Mouse (Mus musculus): ENCODE data around the gene Nmrk2. TPM values are rescaled to one million over a fixed set of nuclear protein-coding genes. Genes with fewer than 3 reads are reported as not detected.

Nmrk2 gene
- polyA plus RNA-seq (2015; fragmentation: Nextera tagmentation; extraction: Ambion mirVana), result 0.19 TPM in 1 of 2 replicates, not detected in the other

GRCm38 (mm10) chr10:81201807-81202758 lies at the start of gene Nmrk2:
TSS of gene Nmrk2 (minus strand) at chr10:81202051.
- Histone ChIP-seq H3K36me3 (ENCODE audit: control insufficient read depth, insufficient read depth, low read length) (peaks cover 11% of the 10 kb centered on the region; the same call in 1 of the 2 replicates), H3K4me2 (ENCODE audit: low read length) (no peak within 1 kb of the TSS), H3K27ac (ENCODE audit: low read length) (no peak within 1 kb of the TSS), H3K9me3 (replicated peaks; ENCODE audit: control insufficient read depth, low read length, poor library complexity, severe bottlenecking) (no peaks in the 10 kb centered on the region), H3K9ac (ENCODE audit: low read depth, low read length) (no peak within 1 kb of the TSS), H3K4me1 (ENCODE audit: control insufficient read depth, insufficient read depth, low read length) (no peaks in the 10 kb centered on the region), H3K4me3 (ENCODE audit: low read depth, low read length) (no peak within 1 kb of the TSS), H3K27me3 (ENCODE audit: control insufficient read depth, insufficient read depth, low read depth, low read length) (no peaks in the 10 kb centered on the region; the same call in 1 of the 2 replicates)
- WGBS, result 56% methylated on average over 13 of the region's 13 CpGs
- no peak for ATAC-seq

DNA sequence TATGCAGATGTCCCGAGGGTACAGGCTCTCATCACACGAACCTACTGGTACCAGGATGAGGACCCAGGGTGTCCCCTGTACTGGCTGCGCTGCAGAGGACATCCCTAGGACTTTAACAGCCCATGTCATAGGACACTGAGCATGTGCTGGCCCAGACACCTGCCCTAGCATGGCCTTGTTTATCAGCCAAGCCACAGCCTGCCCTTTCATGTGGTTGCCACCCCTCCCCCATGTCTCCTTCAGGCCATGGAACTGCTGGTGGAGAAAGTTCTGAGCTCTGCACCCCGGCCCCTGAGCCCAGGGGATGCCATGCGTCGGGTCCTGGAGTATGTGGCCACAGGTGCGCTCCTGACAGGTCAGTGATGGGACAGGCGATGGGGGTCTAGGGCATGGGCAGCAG lies 47.6 kb upstream of the Nmrk2 start:
- Histone ChIP-seq H3K27ac (ENCODE audit: low read length) (no peak overlapping the region), H3K9ac (ENCODE audit: low read depth, low read length) (no peak overlapping the region), H3K36me3 (ENCODE audit: control insufficient read depth, insufficient read depth, low read length) (peaks cover 5% of the 10 kb centered on the region), H3K4me3 (ENCODE audit: low read depth, low read length) (no peak overlapping the region), H3K9me3 (replicated peaks; ENCODE audit: control insufficient read depth, low read length, poor library complexity, severe bottlenecking) (no peaks in the 10 kb centered on the region), H3K4me1 (ENCODE audit: control insufficient read depth, insufficient read depth, low read length) (peaks cover 7% of the 10 kb centered on the region), H3K27me3 (ENCODE audit: control insufficient read depth, insufficient read depth, low read depth, low read length) (peaks cover 8% of the 10 kb centered on the region), H3K4me2 (ENCODE audit: low read length) (no peak overlapping the region)
- WGBS, result 85% methylated on average over 8 of the region's 8 CpGs
- ATAC-seq, result no peak

GRCm38 (mm10) chr10:81247804-81248203 lies 46.0 kb upstream of the Nmrk2 start:
- no peak for ATAC-seq
- Histone ChIP-seq H3K4me1 (ENCODE audit: control insufficient read depth, insufficient read depth, low read length) (peaks cover 4% of the 10 kb centered on the region), H3K4me2 (ENCODE audit: low read length) (no peak overlapping the region), H3K9me3 (replicated peaks; ENCODE audit: control insufficient read depth, low read length, poor library complexity, severe bottlenecking) (no peaks in the 10 kb centered on the region), H3K9ac (ENCODE audit: low read depth, low read length) (no peak overlapping the region), H3K36me3 (ENCODE audit: control insufficient read depth, insufficient read depth, low read length) (peaks cover 6% of the 10 kb centered on the region), H3K27ac (ENCODE audit: low read length) (no peak overlapping the region), H3K4me3 (ENCODE audit: low read depth, low read length) (no peak overlapping the region), H3K27me3 (ENCODE audit: control insufficient read depth, insufficient read depth, low read depth, low read length) (peaks cover 8% of the 10 kb centered on the region)
- 94% methylated on average over 2 of the region's 2 CpGs for WGBS

DNA sequence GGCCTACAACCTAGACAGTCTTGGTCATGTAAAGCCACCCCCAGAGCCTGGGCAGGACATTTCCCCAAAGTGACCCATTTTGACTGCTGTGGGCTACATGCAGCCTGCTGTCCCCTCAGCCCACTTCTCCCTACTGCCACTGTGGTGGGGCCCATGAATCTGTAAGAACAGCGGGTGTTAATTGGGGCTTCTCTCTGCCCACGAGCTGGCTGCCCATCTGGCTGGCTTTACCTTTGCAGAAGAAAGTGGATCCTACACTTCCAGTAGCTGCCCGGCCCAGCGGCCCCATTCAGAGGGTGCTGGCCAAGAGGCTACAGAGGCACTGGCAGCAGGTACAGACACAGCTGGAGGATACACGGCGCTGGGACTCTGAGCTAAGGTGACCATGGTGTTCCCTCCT lies 43.3 kb upstream of the Nmrk2 start:
- 91% methylated on average over 6 of the region's 6 CpGs for WGBS
- H3K36me3 ChIP-seq (ENCODE audit: control insufficient read depth, insufficient read depth, low read length), result peaks cover 8% of the 10 kb centered on the region
- ATAC-seq, result no peak
- H3K4me2 ChIP-seq (ENCODE audit: low read length), result no peak overlapping the region
- H3K4me1 ChIP-seq (ENCODE audit: control insufficient read depth, insufficient read depth, low read length), result no peaks in the 10 kb centered on the region
- peak overlapping the region; percentile 34; the same call in 1 of the 2 replicates for H3K9ac ChIP-seq (ENCODE audit: low read depth, low read length)
- no peak overlapping the region for H3K27ac ChIP-seq (ENCODE audit: low read length)
- H3K9me3 ChIP-seq (replicated peaks; ENCODE audit: control insufficient read depth, low read length, poor library complexity, severe bottlenecking), result no peaks in the 10 kb centered on the region
- 0 out of 2 replicates have a peak, but pooled peaks cover 2% of the 10 kb centered on the region for H3K27me3 ChIP-seq (ENCODE audit: control insufficient read depth, insufficient read depth, low read depth, low read length)
- no peak overlapping the region for H3K4me3 ChIP-seq (ENCODE audit: low read depth, low read length)

GRCm38 (mm10) chr10:81244595-81244994 lies 42.7 kb upstream of the Nmrk2 start:
- 9% methylated on average over 17 of the region's 17 CpGs for WGBS
- Histone ChIP-seq H3K27ac (ENCODE audit: low read length) (no peak overlapping the region), H3K9ac (ENCODE audit: low read depth, low read length) (peak overlapping the region; percentile 34), H3K9me3 (replicated peaks; ENCODE audit: control insufficient read depth, low read length, poor library complexity, severe bottlenecking) (no peaks in the 10 kb centered on the region), H3K27me3 (ENCODE audit: control insufficient read depth, insufficient read depth, low read depth, low read length) (0 out of 2 replicates have a peak, but pooled peaks cover 2% of the 10 kb centered on the region), H3K4me1 (ENCODE audit: control insufficient read depth, insufficient read depth, low read length) (no peaks in the 10 kb centered on the region), H3K36me3 (ENCODE audit: control insufficient read depth, insufficient read depth, low read length) (peaks cover 8% of the 10 kb centered on the region), H3K4me3 (ENCODE audit: low read depth, low read length) (no peak overlapping the region), H3K4me2 (ENCODE audit: low read length) (no peak overlapping the region)
- peak; percentile 66 for ATAC-seq

DNA sequence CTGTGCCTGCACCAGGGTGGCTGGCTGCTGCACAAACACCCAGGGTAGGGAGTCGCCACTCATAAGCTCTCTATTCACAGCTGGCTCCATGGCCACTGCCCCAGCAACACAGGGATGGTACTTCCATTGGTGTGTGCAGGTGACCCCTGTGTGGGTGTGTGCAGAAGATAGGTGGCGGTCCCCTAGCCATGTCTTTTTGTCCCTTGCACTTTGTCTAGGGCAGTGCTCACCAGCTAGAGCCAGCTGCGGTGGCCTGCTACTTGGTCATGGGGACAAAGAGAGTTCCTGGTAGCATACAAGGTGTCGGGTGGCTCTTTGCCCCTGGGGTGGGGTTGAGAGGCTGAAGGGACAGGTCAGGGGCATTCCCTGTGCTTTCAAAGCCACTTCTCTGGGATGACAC lies 42.3 kb upstream of the Nmrk2 start:
- Histone ChIP-seq H3K9me3 (replicated peaks; ENCODE audit: control insufficient read depth, low read length, poor library complexity, severe bottlenecking) (no peaks in the 10 kb centered on the region), H3K4me3 (ENCODE audit: low read depth, low read length) (no peak overlapping the region), H3K27me3 (ENCODE audit: control insufficient read depth, insufficient read depth, low read depth, low read length) (peaks cover 6% of the 10 kb centered on the region; the same call in 1 of the 2 replicates), H3K9ac (ENCODE audit: low read depth, low read length) (0 out of 2 replicates have a peak overlapping the region, but pooled peaks have one; percentile 34), H3K27ac (ENCODE audit: low read length) (no peak overlapping the region), H3K36me3 (ENCODE audit: control insufficient read depth, insufficient read depth, low read length) (peaks cover 8% of the 10 kb centered on the region), H3K4me1 (ENCODE audit: control insufficient read depth, insufficient read depth, low read length) (no peaks in the 10 kb centered on the region), H3K4me2 (ENCODE audit: low read length) (no peak overlapping the region)
- peak; percentile 1; the same call in 1 of the 2 replicates for ATAC-seq
- WGBS, result 75% methylated on average over 4 of the region's 4 CpGs

GRCm38 (mm10) chr10:81242021-81242420 lies 40.2 kb upstream of the Nmrk2 start:
- Histone ChIP-seq H3K27ac (ENCODE audit: low read length) (no peak overlapping the region), H3K4me2 (ENCODE audit: low read length) (no peak overlapping the region), H3K27me3 (ENCODE audit: control insufficient read depth, insufficient read depth, low read depth, low read length) (peaks cover 7% of the 10 kb centered on the region; the same call in 1 of the 2 replicates), H3K36me3 (ENCODE audit: control insufficient read depth, insufficient read depth, low read length) (peaks cover 6% of the 10 kb centered on the region; the same call in 1 of the 2 replicates), H3K9ac (ENCODE audit: low read depth, low read length) (no peak overlapping the region), H3K4me1 (ENCODE audit: control insufficient read depth, insufficient read depth, low read length) (no peaks in the 10 kb centered on the region), H3K9me3 (replicated peaks; ENCODE audit: control insufficient read depth, low read length, poor library complexity, severe bottlenecking) (no peaks in the 10 kb centered on the region), H3K4me3 (ENCODE audit: low read depth, low read length) (no peak overlapping the region)
- 88% methylated on average over 16 of the region's 16 CpGs for WGBS
- no peak for ATAC-seq

GRCm38 (mm10) chr10:81240876-81241275 lies 39.0 kb upstream of the Nmrk2 start:
- H3K9ac ChIP-seq (ENCODE audit: low read depth, low read length), result no peak overlapping the region
- H3K4me2 ChIP-seq (ENCODE audit: low read length), result no peak overlapping the region
- H3K27ac ChIP-seq (ENCODE audit: low read length), result no peak overlapping the region
- peaks cover 3% of the 10 kb centered on the region; the same call in 1 of the 2 replicates for H3K36me3 ChIP-seq (ENCODE audit: control insufficient read depth, insufficient read depth, low read length)
- 22% methylated on average over 13 of the region's 13 CpGs for WGBS
- H3K4me3 ChIP-seq (ENCODE audit: low read depth, low read length), result no peak overlapping the region
- no peaks in the 10 kb centered on the region for H3K4me1 ChIP-seq (ENCODE audit: control insufficient read depth, insufficient read depth, low read length)
- peaks cover 7% of the 10 kb centered on the region; the same call in 1 of the 2 replicates for H3K27me3 ChIP-seq (ENCODE audit: control insufficient read depth, insufficient read depth, low read depth, low read length)
- ATAC-seq, result no peak
- no peaks in the 10 kb centered on the region for H3K9me3 ChIP-seq (replicated peaks; ENCODE audit: control insufficient read depth, low read length, poor library complexity, severe bottlenecking)

GRCm38 (mm10) chr10:81238618-81239017 lies 36.8 kb upstream of the Nmrk2 start:
- Histone ChIP-seq H3K27me3 (ENCODE audit: control insufficient read depth, insufficient read depth, low read depth, low read length) (peaks cover 7% of the 10 kb centered on the region; the same call in 1 of the 2 replicates), H3K9ac (ENCODE audit: low read depth, low read length) (no peak overlapping the region), H3K36me3 (ENCODE audit: control insufficient read depth, insufficient read depth, low read length) (peaks cover 3% of the 10 kb centered on the region; the same call in 1 of the 2 replicates), H3K4me3 (ENCODE audit: low read depth, low read length) (no peak overlapping the region), H3K4me1 (ENCODE audit: control insufficient read depth, insufficient read depth, low read length) (peaks cover 4% of the 10 kb centered on the region), H3K9me3 (replicated peaks; ENCODE audit: control insufficient read depth, low read length, poor library complexity, severe bottlenecking) (no peaks in the 10 kb centered on the region), H3K27ac (ENCODE audit: low read length) (no peak overlapping the region), H3K4me2 (ENCODE audit: low read length) (no peak overlapping the region)
- 77% methylated on average over 2 of the region's 2 CpGs for WGBS
- ATAC-seq, result no peak
